23 mouse cellular contexts compared by ENCODE assay signal in the genomic region with DNA sequence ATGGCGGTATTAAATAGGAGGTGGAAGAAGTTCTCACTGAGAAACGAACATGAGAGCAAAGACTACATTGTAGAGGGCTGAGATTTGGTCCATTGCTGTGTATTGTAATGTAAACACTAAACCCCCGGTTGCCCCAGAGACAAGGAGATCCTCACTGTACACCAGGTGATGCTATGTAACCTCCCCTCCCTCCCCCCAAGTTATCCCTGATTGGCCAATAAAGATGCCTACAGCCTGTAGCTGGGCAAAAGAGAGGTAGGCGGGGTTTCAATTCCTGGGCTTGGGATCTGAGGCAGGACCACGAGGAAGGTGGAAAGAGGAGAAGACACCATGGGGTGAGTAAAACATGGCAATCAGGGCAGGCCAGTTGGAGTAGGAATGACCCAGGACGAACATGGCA. TPM values are rescaled to one million over a fixed set of nuclear protein-coding genes. Genes with fewer than 3 reads are reported as not detected.
DNase-seq lines count a peak whose midpoint lies in the region.
"Had no signal": no experiment of that assay in that cellular context is flagged by ENCODE, and none has a peak within 500 bp of the region (broad histone marks: within the 10 kb centered on the region; RNA-seq: fewer than 3 reads in every experiment).

No protein-coding gene starts in this region.

- peak; percentile 17 for DNase-seq in heart, embryonic 10.5 days (ENCODE audit: low spot score)
- DNase-seq in heart, adult 18-20 months = no peak
- peak; percentile 67 for DNase-seq in R1 (ENCODE audit: low read depth, low spot score)
- no peak for DNase-seq in embryo, embryonic 9.5 days (ENCODE audit: extremely low spot score)
- DNase-seq in urinary bladder, postnatal 14 days (ENCODE audit: low spot score) = no peak
- DNase-seq: adrenal gland, adult 2 months; adrenal gland, postnatal 10 days; adrenal gland, postnatal 25 days; cerebellum, adult 11 months; cerebellum, adult 18-20 months; cerebellum, adult 8-10 months; cerebellum, adult 9-11 months; cerebellum, postnatal 14 days; cerebellum, postnatal 36 days; embryo, embryonic 11 days; forebrain, postnatal 0 days had no signal

- no peak overlapping the region for H3K4me3 ChIP-seq in heart, embryonic 10.5 days
- H3K4me3 ChIP-seq: embryonic facial prominence, embryonic 10.5 days; embryonic facial prominence, embryonic 12.5 days; forebrain, embryonic 13.5 days; forebrain, embryonic 15.5 days had no signal

- H3K27me3 ChIP-seq in heart, embryonic 10.5 days (ENCODE audit: insufficient read depth, poor library complexity, severe bottlenecking) = no peaks in the 10 kb centered on the region
- H3K27me3 ChIP-seq: embryonic facial prominence, embryonic 12.5 days; forebrain, embryonic 13.5 days; forebrain, embryonic 15.5 days had no signal

- no peaks in the 10 kb centered on the region for H3K36me3 ChIP-seq in heart, embryonic 10.5 days
- H3K36me3 ChIP-seq: embryonic facial prominence, embryonic 10.5 days; embryonic facial prominence, embryonic 12.5 days; forebrain, embryonic 15.5 days; G1E had no signal

- H3K4me1 ChIP-seq in heart, embryonic 10.5 days = peaks cover 2% of the 10 kb centered on the region; the same call in 1 of the 2 replicates
- H3K4me1 ChIP-seq: forebrain, embryonic 13.5 days; forebrain, embryonic 15.5 days had no signal

- 59% methylated on average over 6 of the region's 6 CpGs for WGBS in heart, embryonic 10.5 days

- no peak overlapping the region for H3K27ac ChIP-seq in heart, embryonic 10.5 days
- H3K27ac ChIP-seq: embryonic facial prominence, embryonic 10.5 days; embryonic facial prominence, embryonic 12.5 days; forebrain, embryonic 13.5 days; forebrain, embryonic 15.5 days had no signal

- H3K9me3 ChIP-seq in heart, embryonic 10.5 days = no peaks in the 10 kb centered on the region
- H3K9me3 ChIP-seq: embryonic facial prominence, embryonic 10.5 days; embryonic facial prominence, embryonic 12.5 days; forebrain, embryonic 13.5 days; forebrain, embryonic 15.5 days; G1E had no signal

RNA-seq across cellular contexts. Expression of gene Gad1, which starts 2.2 kb away (rescaled TPM):
- polyA plus RNA-seq in heart, embryonic 10.5 days (2016; fragmentation: Nextera tagmentation; extraction: Ambion mirVana) = 0.15 TPM in 1 of 2 replicates, not detected in the other
- under 1 TPM in 1 of 2 experiments, not detected in 1; 0.17 TPM for total RNA-seq in heart, adult 18-20 months (2021)
- total RNA-seq: common myeloid progenitor, adult 5-6 weeks had no signal
- polyA plus RNA-seq: C2C12, G1E had no signal

RNA-seq across cellular contexts. Expression of gene Erich2, which starts 42.1 kb away (rescaled TPM):
- polyA plus RNA-seq in heart, embryonic 10.5 days (2016; fragmentation: Nextera tagmentation; extraction: Ambion mirVana) = 0.41 and 0.57 TPM in 2 replicates
- 1 to 10 TPM in 1 of 2 experiments, not detected in 1; 1.3 TPM for total RNA-seq in heart, adult 18-20 months (2021)
- total RNA-seq: common myeloid progenitor, adult 5-6 weeks; G1E had no signal
- polyA plus RNA-seq: G1E had no signal

Comparison
In these comparisons a context has a peak if more than half of its experiments do, and no peak if none do; other contexts are left out.
1. DNase-seq: peak in heart, embryonic 10.5 days (single experiment) and R1 (single experiment); none in heart, adult 18-20 months (0 of 2), embryo, embryonic 9.5 days (single experiment) and urinary bladder, postnatal 14 days (single experiment).